8 mouse cellular contexts compared by ENCODE assay signal in genomic region chrX:7764657-7765280, GRCm38 (mm10). TPM values are rescaled to one million over a fixed set of nuclear protein-coding genes. Genes with fewer than 3 reads are reported as not detected.
DNase-seq lines count a peak whose midpoint lies in the region; ATAC-seq and TF ChIP-seq lines count a peak whose summit lies in the region.
"Had no signal": no experiment of that assay in that cellular context is flagged by ENCODE, and none has a peak within 500 bp of the region (broad histone marks: within the 10 kb centered on the region; RNA-seq: fewer than 3 reads in every experiment).

No protein-coding gene starts in this region.

- no peaks in the 10 kb centered on the region for H3K9me3 ChIP-seq in neural tube, embryonic 11.5 days (ENCODE audit: control insufficient read depth, low read length)
- H3K9me3 ChIP-seq in forebrain, embryonic 11.5 days (ENCODE audit: control insufficient read depth, low read length), result no peaks in the 10 kb centered on the region
- no peaks in the 10 kb centered on the region for H3K9me3 ChIP-seq in limb, embryonic 14.5 days (ENCODE audit: control insufficient read depth, low read length)
- no peaks in the 10 kb centered on the region for H3K9me3 ChIP-seq in stomach, embryonic 16.5 days (replicated peaks; ENCODE audit: control insufficient read depth, low read length)

- DNase-seq in neural tube, embryonic 11.5 days (ENCODE audit: low spot score), result no peak
- no peak for DNase-seq in neural tube, embryonic 10.5 days (ENCODE audit: extremely low spot score, low spot score)
- DNase-seq in forebrain, embryonic 11.5 days (ENCODE audit: low spot score), result no peak
- DNase-seq in limb, embryonic 14.5 days (ENCODE audit: low spot score), result no peak
- no peak for DNase-seq in layer of hippocampus, adult 11-12 months (ENCODE audit: low spot score)
- no peak for DNase-seq in spleen, postnatal 36 days (ENCODE audit: low spot score in 2 of 2)
- DNase-seq: layer of hippocampus, postnatal 36 days had no signal

- WGBS in neural tube, embryonic 11.5 days, result 18% methylated on average over 9 of the region's 9 CpGs
- 13% methylated on average over 9 of the region's 9 CpGs for WGBS in forebrain, embryonic 11.5 days
- WGBS in limb, embryonic 14.5 days, result 17% methylated on average over 9 of the region's 9 CpGs
- 21% methylated on average over 9 of the region's 9 CpGs for WGBS in stomach, embryonic 16.5 days

- 0 out of 2 replicates have a peak, but pooled peaks cover 3% of the 10 kb centered on the region for H3K36me3 ChIP-seq in neural tube, embryonic 11.5 days (ENCODE audit: control insufficient read depth, insufficient read depth, low read length)
- no peaks in the 10 kb centered on the region; the same call in 1 of the 2 replicates for H3K36me3 ChIP-seq in forebrain, embryonic 11.5 days (ENCODE audit: control insufficient read depth, insufficient read depth, low read length)
- peaks cover 25% of the 10 kb centered on the region for H3K36me3 ChIP-seq in limb, embryonic 14.5 days (ENCODE audit: control insufficient read depth, insufficient read depth, low read length)
- peaks cover 5% of the 10 kb centered on the region; the same call in 1 of the 2 replicates for H3K36me3 ChIP-seq in stomach, embryonic 16.5 days (ENCODE audit: control insufficient read depth, insufficient read depth, low read length)

- TF ChIP-seq POLR2A in limb, embryonic 14.5 days (IDR thresholded peaks at IDR 0.05; ENCODE audit: borderline replicate concordance, extremely low read depth, insufficient read depth, insufficient read length), result no peak

- no peak overlapping the region for H3K27ac ChIP-seq in neural tube, embryonic 11.5 days (ENCODE audit: low read depth, low read length)
- H3K27ac ChIP-seq in forebrain, embryonic 11.5 days (ENCODE audit: low read depth, low read length), result no peak overlapping the region
- no peak overlapping the region for H3K27ac ChIP-seq in limb, embryonic 14.5 days (replicated peaks; ENCODE audit: low read depth, low read length)
- H3K27ac ChIP-seq in stomach, embryonic 16.5 days (ENCODE audit: low read length), result 0 out of 2 replicates have a peak overlapping the region, but pooled peaks have one; percentile 66

- H3K4me3 ChIP-seq in neural tube, embryonic 11.5 days (ENCODE audit: low read depth, low read length), result peak overlapping the region; percentile 63
- peak overlapping the region; percentile 58 for H3K4me3 ChIP-seq in forebrain, embryonic 11.5 days (ENCODE audit: low read depth, low read length)
- H3K4me3 ChIP-seq in limb, embryonic 14.5 days (replicated peaks; ENCODE audit: low read length), result peak overlapping the region; percentile 59
- H3K4me3 ChIP-seq in stomach, embryonic 16.5 days (replicated peaks; ENCODE audit: low read length), result peak overlapping the region; percentile 70

- no peaks in the 10 kb centered on the region for H3K27me3 ChIP-seq in neural tube, embryonic 11.5 days (ENCODE audit: control insufficient read depth, insufficient read depth, low read length)
- H3K27me3 ChIP-seq in forebrain, embryonic 11.5 days (ENCODE audit: control insufficient read depth, insufficient read depth, low read length), result no peaks in the 10 kb centered on the region
- H3K27me3 ChIP-seq in limb, embryonic 14.5 days (ENCODE audit: control insufficient read depth, insufficient read depth, low read length), result no peaks in the 10 kb centered on the region
- H3K27me3 ChIP-seq in stomach, embryonic 16.5 days (ENCODE audit: control insufficient read depth, insufficient read depth, low read length), result no peaks in the 10 kb centered on the region

- no peak overlapping the region for H3K9ac ChIP-seq in neural tube, embryonic 11.5 days (ENCODE audit: low read length)
- H3K9ac ChIP-seq in forebrain, embryonic 11.5 days (ENCODE audit: low read length), result no peak overlapping the region
- H3K9ac ChIP-seq in limb, embryonic 14.5 days (ENCODE audit: low read depth, low read length, severe bottlenecking), result no peak overlapping the region
- peak overlapping the region; percentile 81 for H3K9ac ChIP-seq in stomach, embryonic 16.5 days (ENCODE audit: low read length)

- ATAC-seq in neural tube, embryonic 11.5 days (ENCODE audit: insufficient read depth, low FRiP score, low TSS enrichment), result no peak
- no peak for ATAC-seq in forebrain, embryonic 11.5 days (replicated peaks; ENCODE audit: low FRiP score)
- ATAC-seq in limb, embryonic 14.5 days (ENCODE audit: low FRiP score, low read depth), result no peak
- ATAC-seq in stomach, embryonic 16.5 days (ENCODE audit: insufficient read depth, low FRiP score), result no peak

- H3K4me2 ChIP-seq in neural tube, embryonic 11.5 days (ENCODE audit: low read depth), result peak overlapping the region; percentile 65
- H3K4me2 ChIP-seq in forebrain, embryonic 11.5 days (ENCODE audit: low read depth, low read length, severe bottlenecking), result peak overlapping the region; percentile 68
- H3K4me2 ChIP-seq in limb, embryonic 14.5 days (replicated peaks; ENCODE audit: low read depth, low read length, severe bottlenecking), result peak overlapping the region; percentile 55
- peak overlapping the region; percentile 61 for H3K4me2 ChIP-seq in stomach, embryonic 16.5 days (ENCODE audit: low read depth, low read length)

- H3K4me1 ChIP-seq in neural tube, embryonic 11.5 days (ENCODE audit: control insufficient read depth, insufficient read depth, low read length), result no peaks in the 10 kb centered on the region; the same call in 1 of the 2 replicates
- H3K4me1 ChIP-seq in forebrain, embryonic 11.5 days (replicated peaks; ENCODE audit: control insufficient read depth, insufficient read depth, low read length), result peaks cover 2% of the 10 kb centered on the region; the same call in 1 of the 2 replicates
- H3K4me1 ChIP-seq in limb, embryonic 14.5 days (ENCODE audit: control insufficient read depth, insufficient read depth, low read length), result no peaks in the 10 kb centered on the region
- peaks cover 19% of the 10 kb centered on the region; the same call in 1 of the 2 replicates for H3K4me1 ChIP-seq in stomach, embryonic 16.5 days (ENCODE audit: control insufficient read depth, insufficient read depth, low read length)

RNA-seq across cellular contexts. Expression of gene Tfe3, which starts 2.4 kb away (rescaled TPM):
- polyA plus RNA-seq in neural tube, embryonic 11.5 days (2014; fragmentation: Nextera tagmentation; extraction: Ambion mirVana), result 21.6 and 25.9 TPM in 2 replicates
- polyA plus RNA-seq in forebrain, embryonic 11.5 days (2014; fragmentation: Nextera tagmentation; extraction: Ambion mirVana), result 23.6 and 24.8 TPM in 2 replicates
- 24.4 and 25.3 TPM in 2 replicates for polyA plus RNA-seq in limb, embryonic 14.5 days (2012; rRNA removed)
- 22.1 and 22.2 TPM in 2 replicates for polyA plus RNA-seq in limb, embryonic 14.5 days (2014; fragmentation: Nextera tagmentation; extraction: Ambion mirVana)
- polyA plus RNA-seq in stomach, embryonic 16.5 days (2015; fragmentation: Nextera tagmentation; extraction: Ambion mirVana), result 21.7 and 25.2 TPM in 2 replicates

RNA-seq across cellular contexts. Expression of gene Ccdc120, which starts 14.1 kb away (rescaled TPM):
- polyA plus RNA-seq in neural tube, embryonic 11.5 days (2014; fragmentation: Nextera tagmentation; extraction: Ambion mirVana), result 21.0 and 31.8 TPM in 2 replicates
- polyA plus RNA-seq in forebrain, embryonic 11.5 days (2014; fragmentation: Nextera tagmentation; extraction: Ambion mirVana), result 22.8 and 27.8 TPM in 2 replicates
- polyA plus RNA-seq in limb, embryonic 14.5 days (2012; rRNA removed), result 25.7 and 38.6 TPM in 2 replicates
- 14.9 and 16.0 TPM in 2 replicates for polyA plus RNA-seq in limb, embryonic 14.5 days (2014; fragmentation: Nextera tagmentation; extraction: Ambion mirVana)
- 17.9 and 18.2 TPM in 2 replicates for polyA plus RNA-seq in stomach, embryonic 16.5 days (2015; fragmentation: Nextera tagmentation; extraction: Ambion mirVana)

RNA-seq across cellular contexts. Expression of gene Gripap1, which starts 24.8 kb away (rescaled TPM):
- polyA plus RNA-seq in neural tube, embryonic 11.5 days (2014; fragmentation: Nextera tagmentation; extraction: Ambion mirVana), result 51.7 and 57.0 TPM in 2 replicates
- polyA plus RNA-seq in forebrain, embryonic 11.5 days (2014; fragmentation: Nextera tagmentation; extraction: Ambion mirVana), result 56.2 and 57.2 TPM in 2 replicates
- 60.2 and 63.0 TPM in 2 replicates for polyA plus RNA-seq in limb, embryonic 14.5 days (2012; rRNA removed)
- 31.9 and 32.9 TPM in 2 replicates for polyA plus RNA-seq in limb, embryonic 14.5 days (2014; fragmentation: Nextera tagmentation; extraction: Ambion mirVana)
- polyA plus RNA-seq in stomach, embryonic 16.5 days (2015; fragmentation: Nextera tagmentation; extraction: Ambion mirVana), result 42.4 and 47.8 TPM in 2 replicates

RNA-seq across cellular contexts. Expression of gene Praf2, which starts 36.5 kb away (rescaled TPM):
- polyA plus RNA-seq in neural tube, embryonic 11.5 days (2014; fragmentation: Nextera tagmentation; extraction: Ambion mirVana), result 102 and 104 TPM in 2 replicates
- 88.7 and 94.0 TPM in 2 replicates for polyA plus RNA-seq in forebrain, embryonic 11.5 days (2014; fragmentation: Nextera tagmentation; extraction: Ambion mirVana)
- polyA plus RNA-seq in limb, embryonic 14.5 days (2012; rRNA removed), result 83.7 and 91.1 TPM in 2 replicates
- 89.4 and 92.0 TPM in 2 replicates for polyA plus RNA-seq in limb, embryonic 14.5 days (2014; fragmentation: Nextera tagmentation; extraction: Ambion mirVana)
- 59.4 and 63.1 TPM in 2 replicates for polyA plus RNA-seq in stomach, embryonic 16.5 days (2015; fragmentation: Nextera tagmentation; extraction: Ambion mirVana)

RNA-seq across cellular contexts. Expression of gene Gm45208, which starts 42.7 kb away (rescaled TPM):
- polyA plus RNA-seq in neural tube, embryonic 11.5 days (2014; fragmentation: Nextera tagmentation; extraction: Ambion mirVana), result not detected in 2 replicates
- polyA plus RNA-seq in forebrain, embryonic 11.5 days (2014; fragmentation: Nextera tagmentation; extraction: Ambion mirVana), result 0.55 TPM in 1 of 2 replicates, not detected in the other
- polyA plus RNA-seq in limb, embryonic 14.5 days (2012; rRNA removed), result 0.50 and 0.85 TPM in 2 replicates
- 0.43 and 0.48 TPM in 2 replicates for polyA plus RNA-seq in limb, embryonic 14.5 days (2014; fragmentation: Nextera tagmentation; extraction: Ambion mirVana)
- polyA plus RNA-seq in stomach, embryonic 16.5 days (2015; fragmentation: Nextera tagmentation; extraction: Ambion mirVana), result not detected in 2 replicates
